Mouse (Mus musculus) liver, adult 2 months (tissue): ENCODE measurements around the gene Pawr. TPM values are rescaled to one million over a fixed set of nuclear protein-coding genes. Genes with fewer than 3 reads are reported as not detected.
A peak's percentile ranks its signal among the peaks of the same experiment; 100 is the strongest.

ENCODE experiments used
- DNase-seq: peaks from one replicate; pipeline ENCODE4 v3.0.0-alpha.2; 2011; ENCODE audit warnings: low read depth, low spot score; ENCODE audit errors: extremely low read depth
- H3K27ac ChIP-seq: fragments of 200-500 bp; replicated peaks from 2 replicates; pipeline ENCODE4 v1.5.1; 2012; ENCODE audit warnings: low read depth, mild to moderate bottlenecking, control low read depth, inconsistent platforms, low read length; ENCODE audit not compliant: insufficient read depth
- H3K27me3 ChIP-seq: fragments of 200-500 bp; 2 replicates; pipeline ENCODE4 v1.6.1; 2012; ENCODE audit warnings: mild to moderate bottlenecking, moderate library complexity, low read length, inconsistent platforms; ENCODE audit not compliant: control insufficient read depth, insufficient read depth
- H3K36me3 ChIP-seq: fragments of 200-500 bp; 2 replicates; pipeline ENCODE4 v1.6.1; 2012; ENCODE audit warnings: low read length, inconsistent platforms; ENCODE audit not compliant: control insufficient read depth, insufficient read depth
- H3K4me1 ChIP-seq: fragments of 200-500 bp; 2 replicates; pipeline ENCODE4 v1.6.1; 2011; ENCODE audit warnings: low read length; ENCODE audit not compliant: control insufficient read depth, insufficient read depth
- H3K4me3 ChIP-seq: fragments of 200-500 bp; 2 replicates; pipeline ENCODE4 v1.5.1; 2011; ENCODE audit warnings: low read depth, mild to moderate bottlenecking, control low read depth, low read length, moderate library complexity; ENCODE audit not compliant: insufficient read depth
- H3K79me2 ChIP-seq: fragments of 200-500 bp; 2 replicates; pipeline ENCODE4 v1.6.1; 2012; ENCODE audit warnings: inconsistent platforms, mild to moderate bottlenecking, low read length, moderate library complexity; ENCODE audit not compliant: control insufficient read depth, insufficient read depth
- H3K9ac ChIP-seq: fragments of 200-500 bp; 2 replicates; pipeline ENCODE4 v1.6.1; 2012; ENCODE audit warnings: low read depth, mild to moderate bottlenecking, control low read depth, inconsistent platforms, low read length
- CTCF ChIP-seq: fragments of 200-500 bp; IDR thresholded peaks from 2 replicates; pipeline ENCODE4 v1.5.1; 2011; ENCODE audit warnings: low read depth, low read length, control low read depth
- POLR2A ChIP-seq: fragments of 200-500 bp; IDR thresholded peaks from 2 replicates; pipeline ENCODE4 v1.6.1; 2011; ENCODE audit warnings: low read length, control low read depth; ENCODE audit not compliant: insufficient read depth; ENCODE audit errors: extremely low read depth
- WGBS: fragments of 180-500 bp; shearing (Covaris S2); methylation state at CpG from one replicate; pipeline ENCODE4 v1.1.7; 2018; 5-methylcytosine and 5-hydroxymethylcytosine counted together
- polyA plus RNA-seq: library from polyadenylated mRNA; depleted of rRNA; stranded (reverse); fragments of >200 nt; gene quantifications from 2 replicates; pipeline ENCODE4 v1.2.3, GENCODE M21; 2012
- total RNA-seq: library from RNA; depleted of rRNA; stranded (reverse); fragments of >200 nt; gene quantifications from 2 replicates; pipeline ENCODE4 v1.2.3, GENCODE M21; 2014

Pawr gene
- total and polyA plus RNA-seq, 2 experiments = 5.0 to 7.1 TPM

DNA sequence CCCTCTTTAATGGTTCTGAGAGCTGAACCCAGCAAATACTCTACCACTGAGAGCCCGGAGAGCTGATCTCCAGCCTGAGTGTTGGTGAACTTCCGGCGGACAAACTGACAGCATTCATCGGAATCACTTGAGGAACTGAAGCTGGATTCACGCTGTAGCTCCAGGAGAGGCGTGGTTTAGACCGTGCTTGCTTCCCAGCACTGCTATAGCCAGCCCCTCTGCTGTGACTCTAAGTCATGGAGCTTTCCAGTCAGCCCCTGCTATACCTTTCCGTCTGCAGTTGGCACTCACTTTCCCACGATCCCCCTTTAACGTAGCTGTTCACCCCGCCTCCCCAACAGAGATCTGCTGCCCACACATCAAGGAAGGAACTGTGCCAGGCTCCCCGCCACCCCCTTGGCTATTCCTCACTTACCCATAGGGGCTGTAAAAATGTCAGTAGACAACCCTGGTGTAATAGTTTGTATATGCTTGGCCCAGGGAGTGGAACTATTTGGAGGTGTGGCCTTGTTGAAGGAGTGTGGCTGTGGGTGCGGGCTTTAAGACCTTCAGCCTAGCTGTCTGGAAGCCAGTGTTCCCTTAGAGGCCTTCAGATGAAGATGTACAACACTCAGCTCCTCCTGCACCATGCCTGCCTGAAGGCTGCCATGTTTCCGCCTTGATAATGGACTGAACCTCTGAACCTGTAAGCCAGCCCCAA is 83.2 kb downstream of the Pawr start:
- no peak overlapping the region for H3K27ac ChIP-seq
- no peak for DNase-seq
- no peaks in the 10 kb centered on the region for H3K27me3 ChIP-seq
- no peak for TF ChIP-seq POLR2A
- H3K36me3 ChIP-seq = peaks cover 24% of the 10 kb centered on the region; the same call in 1 of the 2 replicates
- WGBS = 94% methylated on average over 14 of the region's 14 CpGs
- no peaks in the 10 kb centered on the region for H3K79me2 ChIP-seq
- H3K9ac ChIP-seq = no peak overlapping the region
- H3K4me3 ChIP-seq = no peak overlapping the region
- no peaks in the 10 kb centered on the region for H3K4me1 ChIP-seq

DNA sequence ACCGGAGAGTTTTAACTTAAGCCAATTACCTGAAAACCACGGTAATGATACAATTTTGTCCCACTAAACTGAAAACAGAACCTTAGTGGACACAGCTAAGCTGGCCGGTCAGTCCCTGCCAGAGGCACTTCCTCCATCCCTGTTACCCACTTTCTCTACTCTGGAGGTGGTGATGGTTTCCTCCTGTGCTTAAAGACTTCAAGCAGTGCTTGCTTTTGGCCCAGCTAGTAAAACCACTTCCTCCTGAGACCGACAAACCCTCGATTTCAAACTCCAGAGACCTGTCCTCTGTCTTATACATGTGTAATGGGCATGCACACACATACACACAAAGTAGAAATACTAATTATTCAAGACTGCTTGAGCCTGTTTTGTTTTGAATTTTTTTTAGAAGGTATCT is 85.5 kb downstream of the Pawr start:
- no peaks in the 10 kb centered on the region for H3K4me1 ChIP-seq
- peaks cover 12% of the 10 kb centered on the region; the same call in 1 of the 2 replicates for H3K36me3 ChIP-seq
- H3K79me2 ChIP-seq = no peaks in the 10 kb centered on the region
- no peak for TF ChIP-seq CTCF
- TF ChIP-seq POLR2A = no peak
- WGBS = 81% methylated on average over 5 of the region's 5 CpGs
- no peak overlapping the region for H3K4me3 ChIP-seq
- no peak for DNase-seq
- no peak overlapping the region for H3K9ac ChIP-seq
- H3K27ac ChIP-seq = no peak overlapping the region
- H3K27me3 ChIP-seq = no peaks in the 10 kb centered on the region

DNA sequence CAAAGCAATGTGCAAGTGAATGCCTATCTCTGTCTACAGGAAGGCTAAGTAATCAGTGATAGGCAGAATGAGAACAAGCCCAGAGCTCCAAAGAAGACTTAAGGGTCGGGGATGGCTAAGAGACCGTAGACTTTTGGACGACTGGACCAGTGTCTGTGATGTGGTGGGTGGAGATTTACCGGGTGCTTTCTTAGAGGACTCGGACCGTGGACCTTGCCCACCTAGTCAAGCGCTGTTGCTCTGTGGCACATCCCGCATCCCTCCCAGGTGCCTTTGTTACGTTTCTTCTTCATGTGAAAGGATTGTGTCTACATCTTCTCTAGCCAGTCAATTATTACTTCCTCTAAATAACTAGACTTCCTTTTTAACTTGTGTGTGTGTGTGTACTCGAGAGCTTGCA is 98.6 kb downstream of the Pawr start:
- Histone ChIP-seq H3K4me3 (no peak overlapping the region), H3K27ac (no peak overlapping the region), H3K27me3 (no peaks in the 10 kb centered on the region), H3K36me3 (no peaks in the 10 kb centered on the region), H3K79me2 (no peaks in the 10 kb centered on the region), H3K4me1 (peaks cover 2% of the 10 kb centered on the region; the same call in 1 of the 2 replicates), H3K9ac (no peak overlapping the region)
- WGBS = 96% methylated on average over 10 of the region's 10 CpGs
- DNase-seq = no peak
- TF ChIP-seq CTCF (no peak), POLR2A (no peak)

DNA sequence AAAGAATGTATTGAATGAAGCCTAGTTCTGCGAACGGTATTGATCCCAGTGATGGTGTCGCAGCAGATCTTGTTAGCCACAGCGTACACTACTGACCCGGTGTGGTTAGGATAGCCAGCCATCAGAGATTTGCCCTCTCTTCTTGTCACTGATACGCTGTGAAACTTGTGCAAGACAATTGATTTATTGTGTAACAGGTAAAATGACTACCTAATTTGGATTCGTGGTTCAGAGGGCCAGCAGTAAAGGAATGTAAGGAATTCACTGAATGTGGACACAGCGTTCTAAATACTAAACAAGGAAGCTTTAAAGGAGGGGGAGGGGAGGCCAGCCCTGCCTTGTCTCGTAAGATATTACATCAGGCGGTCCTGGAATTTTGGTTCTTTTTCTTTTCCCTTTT is 100.3 kb downstream of the Pawr start:
- peak; percentile 86 for DNase-seq
- Histone ChIP-seq H3K4me3 (no peak overlapping the region), H3K27me3 (no peaks in the 10 kb centered on the region), H3K79me2 (no peaks in the 10 kb centered on the region), H3K9ac (no peak overlapping the region), H3K27ac (no peak overlapping the region), H3K4me1 (peaks cover 2% of the 10 kb centered on the region; the same call in 1 of the 2 replicates), H3K36me3 (no peaks in the 10 kb centered on the region)
- WGBS = 25% methylated on average over 10 of the region's 10 CpGs
- TF ChIP-seq CTCF (peak; percentile 7; the same call in 1 of the 2 replicates), POLR2A (no peak)

DNA sequence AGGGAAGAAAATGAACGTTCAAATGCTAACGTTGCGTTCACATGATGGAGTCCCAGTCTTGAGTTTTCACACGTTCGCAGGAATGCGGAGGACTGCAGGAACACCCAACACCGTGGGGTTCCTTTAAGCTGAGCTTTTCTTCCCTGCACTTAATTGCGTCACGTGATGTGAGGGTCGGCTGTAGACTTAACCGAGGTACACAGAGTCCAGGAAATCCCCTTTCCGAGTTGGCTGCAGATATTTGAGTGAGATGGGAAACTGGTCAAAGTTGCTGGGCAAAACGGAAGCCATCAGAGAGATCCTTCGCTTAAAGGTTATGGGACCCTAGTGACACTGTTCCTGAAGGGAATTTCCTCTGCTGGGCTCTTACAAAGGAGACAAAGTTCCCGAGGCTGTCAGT is 102.1 kb downstream of the Pawr start:
- no peak overlapping the region for H3K27ac ChIP-seq
- WGBS = 29% methylated on average over 15 of the region's 15 CpGs
- H3K4me3 ChIP-seq = no peak overlapping the region
- H3K79me2 ChIP-seq = no peaks in the 10 kb centered on the region
- DNase-seq = no peak
- no peak overlapping the region for H3K9ac ChIP-seq
- TF ChIP-seq POLR2A = no peak
- no peak for TF ChIP-seq CTCF
- peaks cover 2% of the 10 kb centered on the region; the same call in 1 of the 2 replicates for H3K4me1 ChIP-seq
- H3K36me3 ChIP-seq = no peaks in the 10 kb centered on the region
- H3K27me3 ChIP-seq = no peaks in the 10 kb centered on the region

DNA sequence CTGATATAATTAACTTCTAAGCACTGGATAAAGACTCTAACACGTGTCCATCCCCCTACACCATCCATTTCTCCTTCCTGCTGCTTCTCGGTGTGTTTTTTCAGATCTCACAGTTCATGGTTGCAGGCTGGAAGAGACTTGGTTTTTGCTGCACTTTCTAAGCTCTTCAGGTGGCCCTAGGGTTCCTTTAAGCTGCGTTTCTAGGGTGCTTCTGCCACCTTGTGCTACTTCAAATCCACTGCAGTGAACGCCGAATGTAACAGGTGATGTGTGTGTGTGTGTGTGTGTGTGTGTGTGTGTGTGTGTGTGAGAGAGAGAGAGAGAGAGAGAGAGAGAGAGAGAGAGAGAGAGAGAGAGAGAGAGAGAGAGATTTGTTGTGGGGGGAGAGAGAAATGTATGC is 103.7 kb downstream of the Pawr start:
- peaks cover 2% of the 10 kb centered on the region; the same call in 1 of the 2 replicates for H3K4me1 ChIP-seq
- 17% methylated on average over 5 of the region's 5 CpGs for WGBS
- H3K9ac ChIP-seq = no peak overlapping the region
- H3K4me3 ChIP-seq = no peak overlapping the region
- H3K27ac ChIP-seq = no peak overlapping the region
- H3K79me2 ChIP-seq = no peaks in the 10 kb centered on the region
- H3K36me3 ChIP-seq = no peaks in the 10 kb centered on the region
- no peaks in the 10 kb centered on the region for H3K27me3 ChIP-seq
- TF ChIP-seq POLR2A = no peak
- TF ChIP-seq CTCF = peak; percentile 45
- peak; percentile 73 for DNase-seq
